Mouse (Mus musculus) ovary, postnatal 36 days (tissue): ENCODE results near the gene Ier5.

Experiments
- DNase-seq: peaks from one replicate; pipeline ENCODE4 v3.0.0; 2022; ENCODE audit warnings: low spot score, mixed read lengths

Ier5 gene

GRCm38 (mm10) chr1:155077675-155078074, 21.8 kb downstream of the Ier5 start:
- DNase-seq, result no peak

- no peak for DNase-seq
Measured at GRCm38 (mm10) chr1:155075856-155076255, 23.6 kb downstream of the Ier5 start.

- DNase-seq, result peak; percentile 35
Measured at GRCm38 (mm10) chr1:155074856-155075255, 24.6 kb downstream of the Ier5 start.

GRCm38 (mm10) chr1:155073905-155074304, 25.5 kb downstream of the Ier5 start:
- no peak for DNase-seq

- no peak for DNase-seq
Measured at GRCm38 (mm10) chr1:155073133-155073532, 26.3 kb downstream of the Ier5 start.

- no peak for DNase-seq
Measured at GRCm38 (mm10) chr1:155071287-155071876, 28.1 kb downstream of the Ier5 start.

GRCm38 (mm10) chr1:155070561-155071286, 28.7 kb downstream of the Ier5 start:
- no peak for DNase-seq

GRCm38 (mm10) chr1:155069696-155070095, 29.7 kb downstream of the Ier5 start:
- no peak for DNase-seq

- DNase-seq, result no peak
Measured at GRCm38 (mm10) chr1:155066196-155066595, 33.2 kb downstream of the Ier5 start.

GRCm38 (mm10) chr1:155065068-155065701, 34.3 kb downstream of the Ier5 start:
- DNase-seq, result no peak

GRCm38 (mm10) chr1:155064649-155065048, 34.8 kb downstream of the Ier5 start:
- DNase-seq, result no peak

- DNase-seq, result no peak
Measured at GRCm38 (mm10) chr1:155064111-155064510, 35.3 kb downstream of the Ier5 start.

GRCm38 (mm10) chr1:155062963-155063362, 36.5 kb downstream of the Ier5 start:
- DNase-seq, result no peak

- DNase-seq, result no peak
Measured at GRCm38 (mm10) chr1:155062057-155062456, 37.4 kb downstream of the Ier5 start.

- no peak for DNase-seq
Measured at GRCm38 (mm10) chr1:155060832-155061801, 38.3 kb downstream of the Ier5 start.

GRCm38 (mm10) chr1:155060261-155060660, 39.2 kb downstream of the Ier5 start:
- no peak for DNase-seq

GRCm38 (mm10) chr1:155059505-155059904, 39.9 kb downstream of the Ier5 start:
- DNase-seq, result no peak

- DNase-seq, result no peak
Measured at GRCm38 (mm10) chr1:155058099-155059012, 41.1 kb downstream of the Ier5 start.

GRCm38 (mm10) chr1:155056166-155056565, 43.3 kb downstream of the Ier5 start:
- DNase-seq, result no peak

- no peak for DNase-seq
Measured at GRCm38 (mm10) chr1:155055041-155055440, 44.4 kb downstream of the Ier5 start.

GRCm38 (mm10) chr1:155054366-155054965, 45.0 kb downstream of the Ier5 start:
- DNase-seq, result no peak
